Mouse (Mus musculus): Measurements from ENCODE around the gene Tnfrsf25.
A peak's percentile ranks its signal among the peaks of the same experiment; 100 is the strongest.

The Tnfrsf25 gene

GRCm38 (mm10) chr4:152092751-152093293 lies 22.9 kb upstream of the Tnfrsf25 start:
- peak in 1 of 2 experiments; percentile 52 for DNase-seq (ENCODE audit: low spot score in 2 of 2)

- DNase-seq (ENCODE audit: low spot score in 2 of 2) = no peak
Observed at GRCm38 (mm10) chr4:152094233-152094632, 21.5 kb upstream of the Tnfrsf25 start.

- DNase-seq (ENCODE audit: low spot score in 2 of 2) = peak; percentile 56 to 67
Observed at GRCm38 (mm10) chr4:152095937-152096910, 19.5 kb upstream of the Tnfrsf25 start.

GRCm38 (mm10) chr4:152096927-152097326 lies 18.8 kb upstream of the Tnfrsf25 start:
- DNase-seq (ENCODE audit: low spot score in 2 of 2) = no peak

- DNase-seq (ENCODE audit: low spot score in 2 of 2) = no peak
Observed at GRCm38 (mm10) chr4:152097911-152098799, 17.6 kb upstream of the Tnfrsf25 start.

GRCm38 (mm10) chr4:152100541-152100940 lies 15.2 kb upstream of the Tnfrsf25 start:
- DNase-seq (ENCODE audit: low spot score in 2 of 2) = no peak

GRCm38 (mm10) chr4:152101081-152101653 lies 14.6 kb upstream of the Tnfrsf25 start:
- DNase-seq (ENCODE audit: low spot score in 2 of 2) = no peak

GRCm38 (mm10) chr4:152101921-152102320 lies 13.8 kb upstream of the Tnfrsf25 start:
- DNase-seq (ENCODE audit: low spot score in 2 of 2) = no peak

- DNase-seq (ENCODE audit: low spot score in 2 of 2) = peak; percentile 52 to 75
Observed at GRCm38 (mm10) chr4:152103025-152103424, 12.7 kb upstream of the Tnfrsf25 start.

GRCm38 (mm10) chr4:152106746-152107145 lies 9.0 kb upstream of the Tnfrsf25 start:
- DNase-seq (ENCODE audit: low spot score in 2 of 2) = no peak

GRCm38 (mm10) chr4:152107493-152107892 lies 8.2 kb upstream of the Tnfrsf25 start:
- peak; percentile 67 to 85 for DNase-seq (ENCODE audit: low spot score in 2 of 2)

- peak; percentile 76 to 80 for DNase-seq (ENCODE audit: low spot score in 2 of 2)
Observed at GRCm38 (mm10) chr4:152107971-152108509, 7.7 kb upstream of the Tnfrsf25 start.

GRCm38 (mm10) chr4:152108673-152109072 lies 7.1 kb upstream of the Tnfrsf25 start:
- DNase-seq (ENCODE audit: low spot score in 2 of 2) = no peak

GRCm38 (mm10) chr4:152109509-152109908 lies 6.2 kb upstream of the Tnfrsf25 start:
- DNase-seq (ENCODE audit: low spot score in 2 of 2) = no peak

- no peak for DNase-seq (ENCODE audit: low spot score in 2 of 2)
Observed at GRCm38 (mm10) chr4:152110689-152111088, 5.0 kb upstream of the Tnfrsf25 start.

- no peak for DNase-seq (ENCODE audit: low spot score in 2 of 2)
Observed at GRCm38 (mm10) chr4:152112329-152112728, 3.4 kb upstream of the Tnfrsf25 start.

GRCm38 (mm10) chr4:152114080-152114479 lies 1.7 kb upstream of the Tnfrsf25 start:
- no peak for DNase-seq (ENCODE audit: low spot score in 2 of 2)

GRCm38 (mm10) chr4:152117538-152117937 lies 1.8 kb downstream of the Tnfrsf25 start:
- DNase-seq (ENCODE audit: low spot score in 2 of 2) = no peak

GRCm38 (mm10) chr4:152119396-152120292 lies 3.9 kb downstream of the Tnfrsf25 start:
- DNase-seq (ENCODE audit: low spot score in 2 of 2) = no peak

All from urinary bladder, adult 18-20 months (tissue).